Mouse (Mus musculus) CD4-positive helper T cell, adult 2 months (primary cell): ENCODE results near the gene Trmt61a.

ENCODE experiments used
- DNase-seq: peaks from one replicate; pipeline ENCODE4 v3.0.0-alpha.2; 2012; ENCODE audit warnings: low read depth, missing footprints, low spot score

The Trmt61a gene

GRCm38 (mm10) chr12:111672581-111672980 is 5.3 kb upstream of the Trmt61a start:
- DNase-seq = no peak

- no peak for DNase-seq
Measured at GRCm38 (mm10) chr12:111674850-111675486, 2.9 kb upstream of the Trmt61a start.

DNA sequence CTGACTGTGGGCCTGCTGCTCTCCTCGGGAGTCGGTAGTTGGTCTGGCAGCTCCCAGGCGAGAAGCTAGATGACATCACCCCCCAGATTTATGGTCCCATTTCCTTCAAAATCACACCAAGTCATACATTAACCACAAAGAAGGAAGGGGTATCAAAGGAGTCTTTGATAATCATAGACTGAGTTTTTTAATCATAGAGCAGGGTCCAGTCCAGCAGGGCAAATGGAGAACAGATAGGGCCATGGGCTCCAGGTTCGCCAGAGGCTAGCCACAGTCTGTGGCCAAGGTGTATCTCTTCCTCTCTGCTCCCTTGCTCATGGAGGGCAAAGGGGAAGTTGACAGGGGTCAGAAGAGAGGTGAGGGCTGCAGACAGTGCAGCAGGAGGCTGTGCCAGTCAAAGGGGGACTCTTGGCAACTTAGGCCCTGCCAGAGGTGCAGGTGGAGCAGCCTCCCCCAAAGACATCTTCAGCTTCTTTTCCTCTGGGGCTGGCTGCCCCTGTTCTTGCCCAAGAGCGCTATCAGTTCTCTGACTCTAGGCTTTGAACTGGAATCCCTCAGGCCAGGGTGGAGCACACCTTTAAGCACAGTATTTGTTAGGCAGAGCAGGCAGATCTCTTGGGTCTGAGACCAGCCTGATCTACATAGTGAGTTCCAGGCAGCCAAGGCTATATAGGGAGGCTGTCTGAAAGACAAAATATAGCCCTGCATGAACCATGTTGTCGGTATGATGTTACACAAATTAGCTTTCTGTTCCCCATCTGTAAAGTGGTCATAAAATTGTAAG is 1.9 kb upstream of the Trmt61a start:
- no peak for DNase-seq

- no peak for DNase-seq
Measured at GRCm38 (mm10) chr12:111677421-111677820, 484 bp upstream of the Trmt61a start.

GRCm38 (mm10) chr12:111678670-111678933 is 697 bp downstream of the Trmt61a start:
- DNase-seq = no peak

- no peak for DNase-seq
Measured at GRCm38 (mm10) chr12:111678997-111679396, 1.1 kb downstream of the Trmt61a start.

DNA sequence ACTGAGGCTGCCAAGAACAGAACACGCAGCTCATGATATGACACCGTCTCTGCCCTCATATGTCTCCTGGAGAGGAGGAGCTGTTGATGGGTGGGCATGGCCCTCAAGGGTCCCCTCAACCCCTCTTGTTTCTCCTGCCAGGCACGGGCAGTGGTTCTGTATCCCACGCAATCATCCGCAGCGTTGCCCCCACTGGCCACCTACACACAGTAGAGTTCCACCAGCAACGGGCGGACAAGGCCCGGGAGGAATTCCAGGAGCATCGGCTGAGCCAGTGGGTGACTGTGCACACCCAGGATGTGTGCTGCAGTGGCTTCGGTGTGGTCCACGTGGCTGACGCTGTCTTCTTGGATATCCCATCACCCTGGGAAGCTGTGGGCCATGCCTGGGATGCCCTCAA is 2.8 kb downstream of the Trmt61a start:
- no peak for DNase-seq

DNA sequence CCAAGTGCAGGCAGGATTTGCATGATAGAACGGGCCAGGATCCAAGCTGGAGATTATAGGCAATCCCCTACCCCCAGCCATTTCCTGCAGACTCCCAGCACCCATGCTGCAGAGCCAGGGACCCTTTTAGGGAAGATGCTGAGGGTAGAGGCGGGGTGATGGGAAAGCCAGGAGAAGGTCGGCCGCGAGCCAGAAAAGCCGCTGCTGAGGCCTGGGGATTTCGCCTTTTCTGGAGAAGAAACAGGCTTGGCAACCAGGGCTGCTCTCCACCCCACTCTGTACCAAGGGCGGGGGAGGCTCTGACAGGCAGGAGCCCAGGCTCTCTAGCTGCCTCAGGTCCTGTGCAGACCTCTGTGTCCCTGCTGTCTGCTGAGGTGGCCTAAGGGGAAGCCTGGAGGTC is 3.4 kb downstream of the Trmt61a start:
- no peak for DNase-seq

- DNase-seq = no peak
Measured at GRCm38 (mm10) chr12:111682003-111682402, 4.1 kb downstream of the Trmt61a start.

- DNase-seq = no peak
Measured at GRCm38 (mm10) chr12:111682806-111683205, 4.9 kb downstream of the Trmt61a start.

DNA sequence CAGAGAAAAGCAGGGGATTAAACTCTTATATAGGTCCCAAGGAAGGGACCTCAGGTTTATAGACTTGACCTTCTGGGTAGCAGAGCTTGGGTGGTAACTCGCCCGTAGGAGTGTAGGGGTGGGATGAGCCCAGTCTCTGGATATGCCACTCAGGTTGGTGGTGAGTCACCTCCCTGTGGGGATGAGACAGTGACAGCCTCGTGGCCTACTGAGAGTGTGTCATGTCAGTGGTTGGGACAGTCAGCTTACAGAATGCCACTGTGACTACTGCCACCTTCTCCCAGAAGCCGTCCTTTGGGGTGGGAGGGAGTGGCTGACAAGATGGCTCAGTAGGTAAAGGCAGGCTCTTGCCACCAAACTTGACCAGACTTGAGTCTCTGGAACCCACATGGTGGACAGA is 8.5 kb downstream of the Trmt61a start:
- DNase-seq = no peak

DNA sequence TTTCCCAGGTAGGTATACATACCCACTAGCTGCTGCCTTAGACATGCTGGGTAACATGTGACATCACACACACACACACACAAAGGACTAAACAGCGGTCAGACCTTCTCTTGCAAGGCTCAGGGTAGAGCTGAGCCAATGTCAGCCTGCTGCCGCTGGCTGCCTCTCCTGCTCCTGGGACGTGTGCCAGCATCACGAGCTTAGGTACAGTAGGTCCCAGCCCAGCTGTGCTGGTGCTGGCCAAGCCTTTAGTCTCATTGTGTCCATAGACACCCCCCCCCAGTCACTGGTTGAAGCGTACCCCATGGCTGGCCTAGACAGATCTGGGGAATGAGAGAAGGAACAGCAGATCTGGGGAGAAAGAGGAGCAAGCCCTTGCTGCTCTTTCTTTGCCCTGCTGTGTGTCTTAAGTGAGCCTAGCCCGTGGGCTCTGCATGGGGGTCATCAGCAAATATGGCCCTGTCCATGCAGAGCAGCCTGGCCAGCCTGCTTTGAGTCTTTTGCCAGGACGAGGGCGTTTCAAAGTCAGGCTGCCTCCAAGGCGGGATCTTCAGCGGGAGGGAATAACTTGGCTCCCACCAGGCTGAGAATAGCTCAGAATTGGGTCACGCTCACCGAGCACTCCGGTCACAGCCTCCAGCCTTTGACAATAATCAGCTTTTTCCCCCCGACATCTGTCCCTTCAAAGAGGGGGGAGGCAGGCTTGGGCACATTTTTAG is 9.6 kb downstream of the Trmt61a start:
- DNase-seq = no peak

DNA sequence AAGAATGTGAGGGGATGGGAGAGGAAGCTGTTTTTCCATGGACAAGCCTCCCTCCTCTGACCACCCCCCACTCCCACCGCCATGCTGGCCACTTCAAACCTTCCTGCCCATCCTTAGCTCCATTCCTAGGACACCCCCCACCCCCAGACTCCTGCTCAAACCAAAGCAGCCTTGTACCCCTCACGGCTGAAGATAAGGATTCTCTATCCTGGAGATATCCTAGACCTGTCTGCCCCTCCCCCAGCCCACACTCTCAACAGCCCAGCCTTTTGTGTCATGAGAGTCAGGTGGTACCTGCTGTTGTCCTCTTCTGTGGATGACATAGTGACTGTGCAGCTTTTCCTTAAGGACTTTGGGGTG is 10.1 kb downstream of the Trmt61a start:
- no peak for DNase-seq

DNA sequence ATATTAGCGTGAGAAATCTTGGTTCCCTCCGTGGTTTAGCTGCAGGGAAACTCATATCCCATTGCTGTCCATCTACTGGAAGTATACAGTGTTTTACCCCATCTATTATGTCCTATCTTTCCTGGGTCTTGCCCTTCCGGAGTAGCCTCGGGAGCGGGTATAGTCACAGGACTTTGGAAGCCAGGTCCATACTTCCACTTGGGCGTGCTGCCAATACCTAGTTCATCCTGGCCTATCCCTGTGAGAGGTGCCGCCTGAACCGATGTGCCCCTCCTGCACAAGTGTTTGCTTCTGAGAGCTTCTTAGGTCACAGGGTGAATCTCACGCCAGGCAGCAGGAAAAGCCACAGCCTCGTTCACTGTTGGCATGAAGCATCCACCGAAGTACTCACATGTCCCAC is 11.5 kb downstream of the Trmt61a start:
- no peak for DNase-seq

- peak; percentile 84 for DNase-seq
Measured at GRCm38 (mm10) chr12:111691346-111691872, 13.5 kb downstream of the Trmt61a start.

GRCm38 (mm10) chr12:111692899-111693298 is 15.0 kb downstream of the Trmt61a start:
- no peak for DNase-seq

DNA sequence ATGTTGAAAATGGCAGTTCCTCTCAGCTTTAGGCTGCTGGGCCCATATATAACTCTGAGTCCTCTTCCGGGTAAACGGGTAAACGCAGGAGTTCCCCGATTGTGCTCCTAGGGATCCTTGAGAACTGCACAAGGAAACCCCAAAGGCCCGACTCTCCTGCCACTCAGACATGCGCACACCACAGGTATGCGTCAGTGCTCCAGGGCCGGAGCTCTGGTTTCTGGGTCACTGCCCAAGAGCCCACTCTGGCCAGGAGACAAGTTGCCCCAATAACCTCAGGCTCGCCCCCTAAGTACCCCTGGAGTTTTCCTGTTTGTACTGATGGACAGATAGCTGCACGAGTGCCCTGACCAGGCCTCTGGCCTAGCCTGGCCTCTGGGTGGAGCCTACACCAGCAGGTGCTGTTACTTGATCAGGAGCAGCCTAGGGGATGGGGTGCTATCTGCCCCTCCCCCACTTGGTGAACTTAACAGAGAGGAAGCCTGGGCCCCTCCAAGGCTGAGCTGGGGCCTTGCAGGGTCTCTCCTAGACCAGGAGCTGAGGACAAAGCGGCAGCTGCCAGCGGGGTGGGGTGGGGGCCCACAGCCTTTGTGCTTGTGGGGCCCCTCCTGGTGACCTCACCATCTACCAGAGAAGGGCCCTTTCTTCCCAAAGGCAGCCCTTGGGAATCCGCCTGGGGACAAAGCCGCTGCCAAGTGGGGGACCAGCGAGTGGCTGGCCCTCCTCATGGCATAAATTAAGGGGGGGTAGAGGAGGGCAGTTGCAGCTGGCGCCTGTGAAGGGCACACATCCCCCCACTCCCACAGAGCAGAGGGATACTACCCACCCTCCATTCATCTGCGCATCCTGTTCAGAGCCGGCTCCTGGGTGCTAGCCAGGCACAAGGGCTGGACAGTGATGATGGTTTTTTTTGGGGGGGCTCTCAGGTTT is 15.7 kb downstream of the Trmt61a start:
- DNase-seq = no peak

DNA sequence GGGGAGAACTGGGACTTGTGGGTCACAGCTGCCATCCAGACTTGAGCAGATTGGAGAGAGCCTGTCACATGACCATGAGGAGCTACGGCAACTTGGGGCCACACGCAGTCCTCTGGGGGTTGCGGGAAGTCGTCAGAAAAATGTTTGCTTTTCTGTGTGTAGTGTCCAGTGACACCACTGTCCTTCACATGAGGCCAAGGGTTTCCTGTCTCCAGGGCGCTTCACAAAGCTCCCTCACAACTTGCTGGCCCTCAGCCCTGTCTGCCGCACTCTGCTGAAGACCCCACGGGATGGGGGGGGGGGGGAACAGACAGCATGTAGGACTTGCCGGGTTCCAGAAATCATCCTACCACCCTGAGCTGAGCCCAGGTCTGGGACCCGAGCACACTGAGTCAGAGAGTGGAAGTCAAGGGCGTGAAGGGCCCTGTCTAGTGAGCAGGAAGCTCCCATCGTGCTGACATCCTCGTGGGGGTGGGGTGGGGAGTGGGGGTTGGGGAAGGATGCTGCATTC is 16.4 kb downstream of the Trmt61a start:
- peak; percentile 49 for DNase-seq

- no peak for DNase-seq
Measured at GRCm38 (mm10) chr12:111694880-111695804, 17.2 kb downstream of the Trmt61a start.

- peak; percentile 83 for DNase-seq
Measured at GRCm38 (mm10) chr12:111696239-111696638, 18.3 kb downstream of the Trmt61a start.
